Mouse (Mus musculus) bone marrow, adult 2 months (tissue): Measurements from ENCODE around the gene Smurf2. TPM values are rescaled to one million over a fixed set of nuclear protein-coding genes. Genes with fewer than 3 reads are reported as not detected.

Source experiments
- H3K27ac ChIP-seq: fragments of 200-500 bp; 2 replicates; pipeline ENCODE4 v1.5.1; 2012; ENCODE audit warnings: low read depth, mild to moderate bottlenecking, control low read depth, inconsistent platforms, low read length; ENCODE audit not compliant: control insufficient read depth, poor library complexity, insufficient read depth
- H3K4me1 ChIP-seq: fragments of 200-500 bp; 2 replicates; pipeline ENCODE4 v1.6.1; 2011; ENCODE audit warnings: low read length; ENCODE audit not compliant: control insufficient read depth, insufficient read depth
- H3K4me3 ChIP-seq: fragments of 200-500 bp; replicated peaks from 2 replicates; pipeline ENCODE3; 2011; ENCODE audit warnings: mild to moderate bottlenecking, low read depth, low read length, control low read depth; ENCODE audit not compliant: control insufficient read depth
- CTCF ChIP-seq: fragments of 200-500 bp; IDR thresholded peaks from 2 replicates; pipeline ENCODE4 v1.5.1; 2011; ENCODE audit warnings: low read length, control low read depth; ENCODE audit not compliant: control insufficient read depth, insufficient read depth
- POLR2A ChIP-seq: fragments of 200-500 bp; IDR thresholded peaks from 2 replicates; pipeline ENCODE4 v1.6.1; 2011; ENCODE audit warnings: low read depth, mild to moderate bottlenecking, control low read depth, low read length, borderline replicate concordance; ENCODE audit not compliant: control insufficient read depth
- WGBS: fragments of 180-500 bp; shearing (Covaris S2); methylation state at CpG from one replicate; pipeline ENCODE4 v1.1.7; 2018; 5-methylcytosine and 5-hydroxymethylcytosine counted together
- polyA plus RNA-seq: library from polyadenylated mRNA; stranded (reverse); fragments of >200 nt; gene quantifications from 2 replicates; pipeline ENCODE4 v1.2.4, GENCODE M21; 2011; ENCODE audit warnings: low replicate concordance; ENCODE audit not compliant: missing spikeins, insufficient read depth, insufficient read length

Smurf2 gene
- polyA plus RNA-seq, 1 experiment = 34.6 TPM

DNA sequence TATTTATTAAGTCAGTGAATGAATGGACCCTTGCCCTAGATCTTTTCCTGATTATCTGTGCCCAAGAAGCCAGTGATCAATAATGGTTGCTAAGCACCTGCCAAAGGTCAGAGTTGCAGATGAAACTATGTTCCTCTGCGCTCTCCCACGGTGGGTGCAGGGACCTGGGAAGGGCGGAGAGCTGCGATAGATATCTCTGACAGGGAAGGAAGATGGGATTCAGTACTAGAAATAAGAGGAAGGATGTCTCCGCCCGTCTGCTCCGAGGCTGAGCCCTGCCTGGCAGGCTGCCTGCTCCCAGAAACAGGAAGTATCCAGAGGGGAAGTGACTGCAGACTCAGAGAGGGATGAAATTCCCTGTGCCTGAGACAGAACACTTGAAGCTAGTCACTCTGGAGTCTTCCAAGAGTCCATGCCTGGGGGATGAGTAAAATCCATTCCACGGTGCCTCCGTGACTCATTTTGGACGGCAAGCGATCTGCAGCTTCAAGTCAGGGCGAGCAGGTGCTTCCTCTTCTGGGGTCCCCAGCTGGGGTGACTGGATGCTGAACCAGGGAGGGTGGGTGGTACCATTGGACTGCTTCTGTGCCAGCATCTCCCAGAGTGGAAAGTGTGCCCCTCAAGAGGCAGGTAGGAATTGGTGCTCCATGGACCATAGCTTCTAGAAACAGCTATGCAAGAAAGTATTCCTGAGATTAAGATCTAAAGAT lies 36.9 kb upstream of the Smurf2 start:
- TF ChIP-seq CTCF (no peak), POLR2A (no peak)
- Histone ChIP-seq H3K4me1 (peaks cover 2% of the 10 kb centered on the region; the same call in 1 of the 2 replicates), H3K4me3 (no peak overlapping the region), H3K27ac (no peak overlapping the region)
- 6% methylated on average over 12 of the region's 12 CpGs for WGBS

DNA sequence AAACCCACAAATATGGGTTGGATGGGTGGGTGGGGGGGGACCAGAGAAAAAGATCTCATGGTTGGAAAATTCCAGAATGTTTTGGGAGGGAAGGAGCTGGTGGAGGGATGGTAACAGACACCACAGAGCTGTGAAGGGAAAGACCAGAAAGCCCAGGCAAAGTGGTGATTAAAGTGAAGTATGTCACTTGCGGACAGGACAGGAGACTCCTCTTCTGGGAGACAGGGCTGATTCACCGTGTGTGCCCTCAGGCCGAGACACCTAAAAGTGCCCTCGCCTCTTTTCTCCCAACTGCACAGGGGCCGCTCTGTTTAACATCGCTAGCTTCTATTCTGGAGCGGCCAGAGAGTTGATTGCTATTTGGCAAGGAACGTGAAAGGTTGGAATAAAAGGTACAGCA lies 34.1 kb upstream of the Smurf2 start:
- H3K27ac ChIP-seq = no peak overlapping the region
- H3K4me3 ChIP-seq = no peak overlapping the region
- no peaks in the 10 kb centered on the region; the same call in 1 of the 2 replicates for H3K4me1 ChIP-seq
- WGBS = 84% methylated on average over 8 of the region's 8 CpGs
- TF ChIP-seq CTCF (no peak), POLR2A (no peak)

DNA sequence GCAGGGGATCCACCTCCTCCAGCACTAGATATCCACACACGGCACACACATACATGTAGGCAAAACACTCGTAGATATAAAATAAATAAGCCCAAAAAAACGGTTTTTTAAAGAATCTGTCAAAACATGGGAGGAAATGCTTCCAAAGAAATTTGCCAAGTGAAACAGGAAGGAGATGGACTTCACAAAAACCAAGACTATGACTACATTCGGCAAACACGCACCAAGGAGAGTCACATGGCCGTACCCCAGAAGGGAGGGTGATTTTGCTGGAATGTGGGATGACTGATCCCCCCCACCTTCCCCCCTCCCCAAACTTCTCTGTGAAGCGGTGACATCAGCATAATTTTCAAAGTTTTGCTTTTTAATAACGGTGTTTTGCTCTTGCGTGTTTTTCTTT lies 33.6 kb upstream of the Smurf2 start:
- H3K4me1 ChIP-seq = no peaks in the 10 kb centered on the region; the same call in 1 of the 2 replicates
- H3K27ac ChIP-seq = no peak overlapping the region
- no peak overlapping the region for H3K4me3 ChIP-seq
- 70% methylated on average over 9 of the region's 9 CpGs for WGBS
- TF ChIP-seq CTCF (no peak), POLR2A (no peak)

DNA sequence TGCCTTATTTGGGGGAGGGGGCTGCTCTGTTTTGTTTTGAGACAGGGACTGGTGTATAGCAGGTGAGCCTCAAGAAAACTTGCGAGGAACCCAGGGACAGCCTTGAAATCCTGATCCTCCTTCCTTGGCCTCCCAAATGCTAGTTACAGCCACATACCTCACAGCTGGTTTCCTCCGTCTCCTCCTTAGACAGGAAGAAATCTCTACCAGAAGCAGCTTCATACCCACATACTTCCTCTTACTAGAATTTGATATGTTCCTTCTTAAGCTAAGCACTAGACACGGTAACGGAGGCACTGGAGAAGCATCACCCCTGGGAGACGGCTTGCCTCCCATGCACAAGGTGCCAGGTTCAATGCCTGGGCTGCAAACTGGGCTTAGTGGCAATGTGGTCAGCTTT lies 16.8 kb upstream of the Smurf2 start:
- no peaks in the 10 kb centered on the region for H3K4me1 ChIP-seq
- WGBS = 3% methylated on average over 5 of the region's 5 CpGs
- TF ChIP-seq POLR2A (no peak), CTCF (no peak)
- H3K4me3 ChIP-seq = no peak overlapping the region
- H3K27ac ChIP-seq = no peak overlapping the region

DNA sequence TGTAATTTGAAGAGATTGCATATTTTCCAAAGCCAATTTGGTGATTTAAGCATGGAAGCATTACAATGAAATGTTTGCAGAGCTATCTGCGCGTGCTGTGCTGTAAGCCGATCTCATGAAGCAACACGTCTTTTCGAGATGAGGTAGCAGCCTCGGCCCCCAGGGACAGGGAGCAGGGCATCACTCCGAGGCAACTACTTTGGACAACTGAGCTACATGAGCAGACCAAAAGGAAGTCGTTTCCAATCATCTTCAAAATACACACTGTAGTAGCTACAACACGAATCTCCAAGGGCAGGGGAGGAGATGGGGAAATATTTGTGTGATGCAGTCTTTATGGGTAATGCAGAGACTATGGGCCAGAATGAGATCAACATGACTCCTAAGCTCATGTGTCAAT lies 9.9 kb upstream of the Smurf2 start:
- Histone ChIP-seq H3K27ac (no peak overlapping the region), H3K4me3 (no peak overlapping the region), H3K4me1 (no peaks in the 10 kb centered on the region)
- TF ChIP-seq POLR2A (no peak), CTCF (no peak)
- 89% methylated on average over 9 of the region's 9 CpGs for WGBS

DNA sequence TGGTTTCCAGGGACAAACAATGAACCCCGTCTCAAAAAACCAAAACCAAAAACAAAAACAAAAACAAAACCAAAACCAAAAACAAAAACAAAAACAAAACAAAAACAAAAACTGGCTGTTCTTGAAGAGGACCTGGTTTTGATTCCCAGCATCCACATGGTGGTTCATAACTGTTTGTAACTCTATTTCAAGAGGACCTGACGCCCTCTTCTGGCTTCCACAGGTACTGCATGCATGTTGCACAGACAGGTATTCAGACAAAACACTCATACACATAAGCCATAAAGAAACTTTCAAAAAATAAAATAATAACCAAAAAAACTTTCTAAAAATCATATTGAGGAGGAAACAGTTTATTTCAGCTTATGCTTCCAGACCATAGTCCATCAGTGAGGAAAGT lies 8.4 kb upstream of the Smurf2 start:
- Histone ChIP-seq H3K4me3 (no peak overlapping the region), H3K4me1 (no peaks in the 10 kb centered on the region), H3K27ac (no peak overlapping the region)
- TF ChIP-seq POLR2A (no peak), CTCF (no peak)
- 68% methylated on average over 2 of the region's 2 CpGs for WGBS

DNA sequence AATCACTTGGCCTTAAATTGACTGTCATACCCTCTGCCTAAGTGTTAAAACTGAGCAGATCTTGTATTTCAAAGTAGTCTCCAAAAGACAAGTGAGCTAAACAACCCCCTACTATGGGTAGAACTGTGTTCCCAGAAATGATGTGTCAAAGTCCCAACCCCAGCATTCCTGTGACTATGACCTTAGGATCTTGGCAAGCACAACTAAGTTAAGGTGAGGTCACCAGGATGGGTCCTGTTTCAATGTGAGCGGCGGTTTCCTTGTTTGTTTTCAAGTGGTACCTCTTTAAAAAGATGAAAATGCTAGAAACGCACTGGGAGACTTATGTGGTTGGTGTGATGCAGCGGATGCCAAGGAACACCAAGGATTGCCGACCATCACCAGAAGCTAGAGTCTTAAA lies 7.4 kb upstream of the Smurf2 start:
- Histone ChIP-seq H3K4me1 (no peaks in the 10 kb centered on the region), H3K4me3 (no peak overlapping the region), H3K27ac (no peak overlapping the region)
- 88% methylated on average over 5 of the region's 5 CpGs for WGBS
- TF ChIP-seq CTCF = no peak
- no peak for TF ChIP-seq POLR2A

DNA sequence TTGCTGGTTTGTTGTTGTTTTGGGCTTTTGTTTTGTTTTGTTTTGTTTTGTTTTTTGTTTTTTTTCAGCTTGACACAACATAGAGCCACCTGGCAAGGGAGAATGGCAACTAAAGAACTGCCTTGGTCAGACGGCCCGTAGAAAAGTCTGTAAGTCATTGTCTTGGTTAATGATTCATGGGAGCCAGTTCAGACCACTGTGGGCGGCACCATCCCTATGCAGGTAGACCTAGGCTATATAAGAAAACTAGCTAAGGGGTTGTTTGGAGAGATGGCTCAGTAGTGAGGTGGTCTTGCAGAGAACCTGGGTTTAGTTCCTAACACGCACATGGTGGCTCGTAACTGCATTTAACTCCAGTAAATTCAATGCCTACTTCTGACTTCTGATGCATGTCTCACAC lies 6.7 kb upstream of the Smurf2 start:
- no peak overlapping the region for H3K27ac ChIP-seq
- WGBS = 94% methylated on average over 5 of the region's 5 CpGs
- TF ChIP-seq CTCF (no peak), POLR2A (no peak)
- H3K4me3 ChIP-seq = no peak overlapping the region
- no peaks in the 10 kb centered on the region for H3K4me1 ChIP-seq

DNA sequence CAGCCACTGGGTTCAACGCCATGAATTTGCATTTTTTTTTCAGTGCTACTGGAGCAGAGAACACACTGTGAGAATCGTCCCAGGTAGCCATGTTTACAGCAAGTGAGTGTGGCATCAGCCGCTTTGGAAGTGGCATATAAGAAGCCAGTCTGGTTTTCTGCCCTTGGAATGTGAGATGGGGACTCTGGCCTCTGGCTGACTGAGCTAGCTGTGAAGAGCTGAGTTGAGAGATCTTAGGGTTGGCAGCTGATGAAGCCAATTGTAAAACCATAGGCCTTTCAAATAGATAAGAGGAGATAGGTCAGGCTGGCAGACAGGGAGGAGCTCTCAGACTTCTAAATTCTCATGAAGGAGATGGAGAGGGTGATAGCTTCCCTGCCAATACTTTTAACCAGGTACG lies 6.2 kb upstream of the Smurf2 start:
- H3K4me1 ChIP-seq = no peaks in the 10 kb centered on the region
- H3K27ac ChIP-seq = no peak overlapping the region
- no peak overlapping the region for H3K4me3 ChIP-seq
- TF ChIP-seq CTCF (no peak), POLR2A (no peak)
- WGBS = 69% methylated on average over 4 of the region's 4 CpGs
